Mouse (Mus musculus) embryo, embryonic 10 days (tissue): ENCODE measurements around the gene Secisbp2.
"Not testable (repeated sequence)": the region's sequence is repeated elsewhere in the genome, so short reads cannot be mapped to it uniquely, and the experiment has no call there.

Experiments used
- DNase-seq: peaks from one replicate; pipeline ENCODE4 v3.0.0-alpha.2; 2015; ENCODE audit warnings: low spot score

Secisbp2 gene

GRCm38 (mm10) chr13:51643924-51644828 lies 7.3 kb upstream of the Secisbp2 start:
- no peak for DNase-seq

- DNase-seq, result peak; percentile 100
These were observed 6.4 kb upstream of the Secisbp2 start, which contains the start of gene Cks2 for GRCm38 (mm10) chr13:51644829-51645789. Gene Cks2 (plus strand): TSS chr13:51645232.

DNA sequence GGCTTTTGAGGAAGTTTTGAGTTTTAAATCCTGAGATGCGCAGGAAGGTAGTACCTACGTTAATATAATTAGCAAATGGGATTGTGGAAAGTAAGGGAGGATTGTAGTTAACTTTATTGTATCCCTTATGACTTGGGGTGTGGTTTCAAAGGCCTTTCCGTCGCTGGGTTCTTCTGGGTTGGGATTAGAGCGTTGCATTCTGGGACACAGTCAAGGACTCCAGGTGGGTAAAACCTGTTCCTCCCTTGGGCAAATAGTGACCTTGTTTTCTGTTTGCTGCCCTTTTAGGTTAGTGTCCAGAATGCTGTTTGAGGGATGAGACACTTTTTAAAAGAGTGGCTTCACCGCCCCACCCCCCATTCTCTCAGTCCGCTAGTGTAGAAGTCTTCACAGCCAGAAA lies 5.6 kb upstream of the Secisbp2 start:
- peak; percentile 62 for DNase-seq

DNA sequence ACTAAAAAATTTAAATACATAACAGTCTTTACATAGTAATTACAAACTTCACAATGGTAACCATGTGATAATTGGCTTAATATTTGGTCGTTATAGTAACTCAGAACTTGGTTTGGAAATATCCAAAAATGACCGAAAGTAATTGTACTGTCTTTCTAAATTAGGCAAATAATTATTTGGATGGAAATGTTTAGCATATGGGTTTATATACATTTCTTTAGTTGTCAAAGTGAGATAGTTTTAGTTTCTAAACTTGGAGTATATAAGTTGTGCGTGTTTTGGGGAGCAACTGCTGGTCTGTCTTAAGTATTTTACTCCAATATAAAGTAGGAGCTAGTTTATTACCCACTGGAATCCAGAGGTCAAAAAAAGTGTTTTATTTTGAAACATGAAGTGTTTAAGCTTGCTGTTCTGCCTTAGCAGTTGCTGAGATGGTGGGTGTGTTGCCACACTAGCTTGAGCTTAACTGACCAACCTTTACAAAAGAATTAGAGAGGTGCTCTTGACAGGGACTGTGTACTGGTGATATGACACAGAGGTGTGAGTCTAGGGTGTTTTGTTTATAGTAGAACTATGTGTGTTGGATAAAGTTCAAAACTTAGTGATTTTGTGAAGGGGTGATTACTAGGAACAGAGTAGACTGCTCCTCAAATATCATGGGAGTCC lies 5.0 kb upstream of the Secisbp2 start:
- DNase-seq, result no peak

- DNase-seq, result no peak
These were observed 3.7 kb upstream of the Secisbp2 start for GRCm38 (mm10) chr13:51647770-51648169.

DNA sequence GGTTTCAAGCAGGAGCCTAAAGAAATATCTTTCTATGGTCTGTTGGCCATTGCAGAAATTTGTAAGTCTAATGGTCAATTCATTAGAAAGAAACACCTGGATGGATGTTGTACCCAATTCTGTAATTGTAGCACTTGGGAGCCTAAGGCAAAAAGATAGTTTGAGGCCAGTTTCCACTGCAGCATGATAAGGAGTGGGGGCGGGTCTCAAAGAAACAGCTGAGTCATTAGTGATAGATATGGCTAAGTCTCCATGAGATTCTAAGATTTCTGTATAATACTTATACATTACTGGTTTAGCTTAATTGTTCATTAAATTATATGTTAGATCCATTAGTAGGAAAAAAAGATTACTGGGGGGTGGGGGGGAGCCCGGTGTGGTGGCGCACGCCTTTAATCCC lies 3.3 kb upstream of the Secisbp2 start:
- DNase-seq, result no peak

GRCm38 (mm10) chr13:51649740-51650139 lies 1.8 kb upstream of the Secisbp2 start:
- DNase-seq, result no peak

DNA sequence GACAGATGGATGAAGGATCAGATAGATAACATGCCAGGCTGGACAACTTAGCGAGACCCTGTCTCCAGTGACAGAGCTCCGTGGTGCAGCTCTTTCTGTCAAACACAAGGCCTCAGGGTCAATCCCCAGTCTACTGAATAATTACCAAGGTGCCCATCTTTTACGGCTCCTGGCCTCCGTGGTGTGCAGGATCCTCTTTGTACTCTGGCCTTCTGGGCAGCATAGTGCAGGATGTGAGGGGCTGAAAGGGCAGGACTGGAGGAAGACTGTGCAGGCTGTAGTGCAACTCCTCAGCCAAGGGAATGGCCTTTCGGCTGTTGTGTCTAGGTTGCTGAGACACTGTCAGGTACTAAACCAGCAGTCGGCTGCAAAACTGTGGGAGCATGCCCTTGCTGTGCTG lies 1.7 kb downstream of the Secisbp2 start:
- DNase-seq, result no peak

GRCm38 (mm10) chr13:51653961-51654360 lies 2.5 kb downstream of the Secisbp2 start:
- DNase-seq, result no peak

- no peak for DNase-seq
These were observed 5.2 kb downstream of the Secisbp2 start for GRCm38 (mm10) chr13:51656516-51657235.

GRCm38 (mm10) chr13:51658094-51658493 lies 6.6 kb downstream of the Secisbp2 start:
- DNase-seq, result no peak

DNA sequence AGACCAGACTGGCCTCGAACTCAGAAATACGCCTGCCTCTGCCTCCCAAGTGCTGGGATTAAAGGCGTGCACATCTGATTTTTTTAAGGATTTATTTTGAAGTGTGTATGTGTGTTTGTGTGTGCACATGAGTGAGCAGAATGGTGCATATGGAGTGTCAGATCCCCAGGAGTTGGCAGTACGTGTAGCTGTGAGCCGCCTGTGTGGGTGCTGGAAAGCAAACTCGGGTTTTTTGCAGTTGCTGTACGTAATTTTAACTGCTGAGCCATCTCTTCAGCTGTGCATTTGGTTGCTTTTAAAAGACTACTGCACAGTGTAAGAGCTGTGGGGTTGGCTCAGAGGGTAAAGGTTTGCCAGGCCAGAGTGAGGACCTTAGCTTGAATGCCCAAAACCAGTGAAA lies 8.1 kb downstream of the Secisbp2 start:
- no peak for DNase-seq

DNA sequence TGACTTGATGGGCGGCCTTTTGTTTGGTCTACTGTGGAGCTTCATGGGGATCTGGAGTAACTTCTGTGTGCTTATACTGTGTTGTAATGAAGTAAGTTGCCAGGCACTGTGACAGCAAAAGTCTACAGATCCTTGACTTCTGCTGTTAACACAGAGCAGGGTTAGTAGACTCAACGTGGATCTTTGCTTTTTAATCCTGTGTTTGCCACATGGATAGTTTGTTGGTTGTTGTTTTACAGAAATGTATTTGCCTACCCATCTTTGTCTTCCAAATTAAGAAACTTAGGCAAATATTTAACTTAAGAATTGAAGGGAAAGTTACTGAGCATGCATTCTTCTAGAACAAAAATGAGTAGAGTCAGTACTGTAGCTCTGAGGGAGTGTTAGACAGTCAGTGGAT lies 12.1 kb downstream of the Secisbp2 start:
- DNase-seq, result no peak

- not testable (repeated sequence) for DNase-seq
These were observed 16.7 kb downstream of the Secisbp2 start for GRCm38 (mm10) chr13:51668195-51668594.

GRCm38 (mm10) chr13:51676641-51677040 lies 25.1 kb downstream of the Secisbp2 start:
- no peak for DNase-seq

DNA sequence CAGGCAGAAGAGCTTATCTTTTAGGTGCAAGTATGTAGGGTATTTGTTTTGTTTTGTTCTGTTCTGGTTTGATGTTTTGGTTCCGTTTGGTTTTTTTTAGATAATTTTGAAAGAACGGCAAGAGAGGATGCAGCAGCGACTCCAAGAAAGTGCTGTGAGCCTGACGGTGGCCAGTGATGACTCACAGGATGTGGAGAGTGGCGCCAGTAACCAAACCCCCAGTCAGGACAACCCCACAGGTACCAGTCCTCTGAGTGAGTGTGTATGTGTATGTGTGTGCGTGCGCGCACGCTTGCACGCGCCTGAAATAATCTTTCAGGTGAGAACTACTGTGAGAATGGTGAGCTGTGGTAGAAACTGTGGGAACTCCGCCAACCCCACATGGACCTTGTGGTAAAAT lies 25.5 kb downstream of the Secisbp2 start:
- no peak for DNase-seq

DNA sequence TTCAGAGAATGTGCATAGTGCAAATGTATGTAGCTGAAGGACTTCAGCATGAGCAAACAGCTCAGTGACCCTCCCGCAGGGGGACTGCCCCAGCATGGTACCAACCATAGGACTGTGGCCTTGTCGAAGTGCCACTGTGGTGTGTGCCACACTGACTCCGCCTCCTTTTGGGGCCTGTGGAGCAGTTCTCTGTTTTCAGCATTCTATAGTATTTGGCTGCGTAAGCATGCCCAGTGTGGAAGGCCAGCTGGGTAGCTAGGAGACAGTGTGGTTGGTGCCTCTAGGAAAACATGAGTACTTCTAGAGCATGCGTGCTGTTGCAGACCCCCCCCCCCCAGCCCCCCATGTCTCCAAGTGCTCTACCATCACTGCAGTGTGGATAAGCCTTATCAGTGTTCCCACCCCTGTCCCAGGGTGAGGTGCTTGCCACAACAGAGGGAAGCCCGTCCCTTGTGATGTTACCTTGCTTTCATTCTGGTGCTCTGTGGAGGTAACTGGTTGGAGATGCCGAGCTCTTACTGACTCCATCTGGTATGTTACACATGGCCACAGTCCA lies 26.2 kb downstream of the Secisbp2 start:
- no peak for DNase-seq

DNA sequence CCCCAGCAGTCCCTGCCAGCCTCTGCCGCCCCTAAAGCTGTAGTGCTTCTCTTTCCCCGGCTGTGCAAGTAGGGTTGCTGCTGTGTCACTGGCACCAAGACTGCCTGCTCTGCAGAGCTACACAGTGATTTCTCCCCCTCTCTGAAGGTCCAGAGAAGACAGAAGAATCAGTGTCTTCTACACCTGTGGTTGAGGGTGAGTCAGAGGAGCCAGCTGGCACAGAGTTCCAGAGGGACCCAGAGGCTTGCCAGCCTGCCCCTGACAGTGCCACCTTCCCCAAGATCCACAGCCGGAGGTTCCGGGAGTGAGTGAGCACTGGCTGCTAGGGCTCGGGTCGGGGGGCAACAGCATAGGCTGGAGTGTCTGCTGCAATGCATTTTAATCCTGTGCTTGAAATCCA lies 27.2 kb downstream of the Secisbp2 start:
- DNase-seq, result no peak

DNA sequence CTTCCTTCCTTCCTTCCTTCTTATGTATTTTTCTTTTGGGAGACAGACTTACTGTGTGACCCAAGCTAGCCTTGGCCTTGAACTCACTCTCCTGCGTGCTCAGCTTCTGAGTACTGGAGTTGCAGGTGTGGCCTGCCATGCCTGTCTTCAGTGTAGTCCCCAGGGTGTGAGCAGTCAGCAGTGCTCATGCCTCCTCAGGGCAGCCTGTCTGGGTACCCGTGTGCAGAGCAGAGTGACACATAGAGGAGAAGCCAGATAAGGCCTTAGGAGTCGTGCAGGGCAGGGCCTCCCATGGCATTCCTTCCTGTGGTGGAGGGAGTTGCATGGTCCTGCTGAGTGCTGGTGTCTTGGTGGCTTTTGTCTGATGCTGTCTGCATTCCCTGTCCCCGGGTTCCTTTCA lies 27.8 kb downstream of the Secisbp2 start:
- no peak for DNase-seq

- DNase-seq, result no peak
These were observed 29.6 kb downstream of the Secisbp2 start for GRCm38 (mm10) chr13:51681076-51681475.

- DNase-seq, result no peak
These were observed 30.1 kb downstream of the Secisbp2 start for GRCm38 (mm10) chr13:51681634-51682033.
